Mouse (Mus musculus) embryonic facial prominence, embryonic 15.5 days (tissue): ENCODE measurements around the gene Ddx50. TPM values are rescaled to one million over a fixed set of nuclear protein-coding genes. Genes with fewer than 3 reads are reported as not detected.
A peak's percentile ranks its signal among the peaks of the same experiment; 100 is the strongest.
"Not testable (repeated sequence)": the region's sequence is repeated elsewhere in the genome, so short reads cannot be mapped to it uniquely, and the experiment has no call there.

Experiments used
- ATAC-seq: fragments of 200-750 bp; cut with Nextera tagmentation; 2 replicates; pipeline ENCODE4 v1.8.0; 2017; ENCODE audit warnings: low read depth, moderate TSS enrichment; ENCODE audit not compliant: insufficient number of reproducible peaks, low FRiP score, low TSS enrichment
- H3K27ac ChIP-seq: fragments of 300-500 bp; sonication (generic); replicated peaks from 2 replicates; pipeline ENCODE4 v1.5.1; 2015; ENCODE audit warnings: mild to moderate bottlenecking, inconsistent platforms
- H3K27me3 ChIP-seq: fragments of 300-500 bp; sonication (generic); 2 replicates; pipeline ENCODE4 v1.6.1; 2015; ENCODE audit warnings: inconsistent platforms
- H3K36me3 ChIP-seq: fragments of 300-500 bp; sonication (generic); 2 replicates; pipeline ENCODE4 v1.6.1; 2015; ENCODE audit warnings: mild to moderate bottlenecking, inconsistent platforms
- H3K4me1 ChIP-seq: fragments of 300-500 bp; sonication (generic); 2 replicates; pipeline ENCODE4 v1.6.1; 2015; ENCODE audit warnings: inconsistent platforms
- H3K4me2 ChIP-seq: fragments of 300-500 bp; sonication (generic); replicated peaks from 2 replicates; pipeline ENCODE4 v1.6.1; 2015; ENCODE audit warnings: mild to moderate bottlenecking, inconsistent platforms
- H3K4me3 ChIP-seq: fragments of 300-500 bp; sonication (generic); replicated peaks from 2 replicates; pipeline ENCODE4 v1.5.1; 2015; ENCODE audit warnings: mild to moderate bottlenecking, inconsistent platforms
- H3K9ac ChIP-seq: fragments of 300-500 bp; sonication (generic); 2 replicates; pipeline ENCODE4 v1.6.1; 2015; ENCODE audit warnings: inconsistent platforms
- H3K9me3 ChIP-seq: fragments of 300-500 bp; sonication (generic); replicated peaks from 2 replicates; pipeline ENCODE4 v1.6.1; 2016; ENCODE audit warnings: inconsistent platforms
- WGBS: fragments of 180-500 bp; shearing (Covaris S2); methylation state at CpG from one replicate; pipeline ENCODE4 v1.1.7; 2015; 5-methylcytosine and 5-hydroxymethylcytosine counted together
- polyA plus RNA-seq: library from polyadenylated mRNA; unstranded; fragments of >200 nt; fragmentation: Nextera tagmentation; extraction: Ambion mirVana; gene quantifications from 2 replicates; pipeline ENCODE4 v1.2.1, GENCODE M21; 2015

Gene Ddx50
- polyA plus RNA-seq, 1 experiment from 2014 or later = 135 TPM

DNA sequence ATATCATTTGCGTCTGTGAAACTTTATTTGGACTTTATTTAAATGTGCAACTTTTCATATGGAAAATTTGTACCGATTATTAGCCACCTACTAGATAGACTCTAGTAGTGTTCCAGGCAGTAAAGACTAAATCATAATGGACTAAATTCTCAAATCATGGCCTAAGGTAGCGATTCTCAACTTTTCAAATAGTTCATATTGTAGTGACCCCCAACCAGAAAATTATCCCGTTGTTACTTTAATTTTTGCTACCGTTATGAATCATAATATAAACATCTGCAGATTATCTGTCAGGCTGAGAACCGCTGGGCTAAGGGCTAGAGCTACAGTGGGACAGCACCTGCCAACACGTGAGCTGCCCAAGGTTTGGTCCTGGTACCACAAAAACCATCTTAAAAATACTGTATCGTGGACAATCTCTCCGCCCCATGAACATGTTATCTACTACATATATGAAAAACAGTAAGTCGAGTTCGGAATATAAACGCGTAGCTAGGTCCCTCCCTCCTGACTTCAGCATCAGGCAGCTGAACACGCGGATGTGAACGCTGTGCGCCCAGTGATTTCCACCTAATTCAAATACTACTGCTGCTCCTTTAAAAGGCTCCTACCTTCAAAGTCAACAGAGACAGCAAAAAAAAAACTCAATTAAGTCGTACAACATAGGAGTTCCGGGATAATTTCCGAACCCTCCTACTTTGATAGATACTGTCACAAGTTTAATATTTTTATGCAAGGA is 49.8 kb downstream of the Ddx50 start:
- H3K9me3 ChIP-seq = no peaks in the 10 kb centered on the region
- WGBS = 10% methylated on average over 20 of the region's 20 CpGs

GRCm38 (mm10) chr10:62600056-62600455 is 51.0 kb downstream of the Ddx50 start:
- Histone ChIP-seq H3K4me2 (no peak overlapping the region), H3K9ac (no peak overlapping the region), H3K4me3 (no peak overlapping the region), H3K27ac (no peak overlapping the region), H3K4me1 (peaks cover 14% of the 10 kb centered on the region), H3K27me3 (no peaks in the 10 kb centered on the region), H3K9me3 (no peaks in the 10 kb centered on the region), H3K36me3 (peaks cover 22% of the 10 kb centered on the region)
- 90% methylated on average over 6 of the region's 6 CpGs for WGBS
- ATAC-seq = no peak

More for the DNA sequence above, 49.8 kb downstream of the Ddx50 start:
- peak overlapping the region; percentile 100 for H3K4me3 ChIP-seq
- no peak for ATAC-seq
- H3K27me3 ChIP-seq = no peaks in the 10 kb centered on the region
- no peak overlapping the region for H3K27ac ChIP-seq
- H3K36me3 ChIP-seq = peaks cover 17% of the 10 kb centered on the region
- H3K4me2 ChIP-seq = peak overlapping the region; percentile 82
- peaks cover 14% of the 10 kb centered on the region for H3K4me1 ChIP-seq
- H3K9ac ChIP-seq = peak overlapping the region; percentile 74

DNA sequence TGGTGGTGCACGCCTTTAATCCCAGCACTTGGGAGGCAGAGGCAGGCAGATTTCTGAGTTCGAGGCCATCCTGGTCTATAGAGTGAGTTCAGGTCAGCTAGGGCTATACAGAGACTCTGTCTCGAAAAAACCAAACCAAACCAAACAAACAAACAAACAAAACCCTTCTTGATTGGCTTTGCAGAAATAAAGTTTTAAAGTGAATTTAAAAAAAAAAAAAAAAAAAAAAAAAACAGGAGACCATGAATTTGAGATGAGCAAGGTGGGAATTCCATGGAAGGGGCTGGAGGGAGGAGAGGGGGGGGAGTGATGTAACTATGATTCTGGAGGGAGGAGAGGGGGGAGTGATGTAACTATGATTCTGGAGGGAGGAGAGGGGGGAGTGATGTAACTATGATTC is 51.7 kb downstream of the Ddx50 start:
- H3K27ac ChIP-seq, H3K27me3 ChIP-seq, H3K9me3 ChIP-seq, H3K4me2 ChIP-seq, ATAC-seq, H3K4me3 ChIP-seq, H3K9ac ChIP-seq: not testable (repeated sequence)
- peaks cover 14% of the 10 kb centered on the region for H3K4me1 ChIP-seq
- H3K36me3 ChIP-seq = peaks cover 28% of the 10 kb centered on the region
- 97% methylated on average over 3 of the region's 3 CpGs for WGBS

- H3K27ac ChIP-seq = no peak overlapping the region
- H3K36me3 ChIP-seq = peaks cover 69% of the 10 kb centered on the region
- no peaks in the 10 kb centered on the region for H3K9me3 ChIP-seq
- no peaks in the 10 kb centered on the region for H3K27me3 ChIP-seq
- no peak overlapping the region for H3K4me2 ChIP-seq
- ATAC-seq = no peak
- H3K4me3 ChIP-seq = no peak overlapping the region
- 82% methylated on average over 7 of the region's 7 CpGs for WGBS
- H3K4me1 ChIP-seq = no peaks in the 10 kb centered on the region
- no peak overlapping the region for H3K9ac ChIP-seq
Measured at GRCm38 (mm10) chr10:62592496-62592895, 58.5 kb downstream of the Ddx50 start.

- 28% methylated on average over 6 of the region's 6 CpGs for WGBS
- H3K4me2 ChIP-seq = no peak overlapping the region
- no peaks in the 10 kb centered on the region for H3K27me3 ChIP-seq
- H3K9ac ChIP-seq = no peak overlapping the region
- no peaks in the 10 kb centered on the region for H3K9me3 ChIP-seq
- H3K4me3 ChIP-seq = no peak overlapping the region
- no peak for ATAC-seq
- peaks cover 81% of the 10 kb centered on the region for H3K36me3 ChIP-seq
- H3K27ac ChIP-seq = no peak overlapping the region
- H3K4me1 ChIP-seq = no peaks in the 10 kb centered on the region
Measured at GRCm38 (mm10) chr10:62590200-62590599, 60.8 kb downstream of the Ddx50 start.

GRCm38 (mm10) chr10:62588616-62589015 is 62.4 kb downstream of the Ddx50 start:
- no peaks in the 10 kb centered on the region for H3K4me1 ChIP-seq
- H3K27ac ChIP-seq = no peak overlapping the region
- no peak overlapping the region for H3K9ac ChIP-seq
- H3K9me3 ChIP-seq = no peaks in the 10 kb centered on the region
- peaks cover 85% of the 10 kb centered on the region for H3K36me3 ChIP-seq
- 76% methylated on average over 4 of the region's 4 CpGs for WGBS
- H3K4me2 ChIP-seq = no peak overlapping the region
- no peaks in the 10 kb centered on the region for H3K27me3 ChIP-seq
- ATAC-seq = no peak
- no peak overlapping the region for H3K4me3 ChIP-seq

- H3K9ac ChIP-seq = no peak overlapping the region
- no peak overlapping the region for H3K27ac ChIP-seq
- H3K36me3 ChIP-seq = peaks cover 75% of the 10 kb centered on the region
- no peaks in the 10 kb centered on the region for H3K9me3 ChIP-seq
- no peaks in the 10 kb centered on the region for H3K27me3 ChIP-seq
- ATAC-seq = no peak
- H3K4me3 ChIP-seq = no peak overlapping the region
- H3K4me1 ChIP-seq = peaks cover 3% of the 10 kb centered on the region; the same call in 1 of the 2 replicates
- no peak overlapping the region for H3K4me2 ChIP-seq
- WGBS = 94% methylated on average over 1 of the region's 1 CpGs
Measured at GRCm38 (mm10) chr10:62583245-62583644, 67.8 kb downstream of the Ddx50 start.

DNA sequence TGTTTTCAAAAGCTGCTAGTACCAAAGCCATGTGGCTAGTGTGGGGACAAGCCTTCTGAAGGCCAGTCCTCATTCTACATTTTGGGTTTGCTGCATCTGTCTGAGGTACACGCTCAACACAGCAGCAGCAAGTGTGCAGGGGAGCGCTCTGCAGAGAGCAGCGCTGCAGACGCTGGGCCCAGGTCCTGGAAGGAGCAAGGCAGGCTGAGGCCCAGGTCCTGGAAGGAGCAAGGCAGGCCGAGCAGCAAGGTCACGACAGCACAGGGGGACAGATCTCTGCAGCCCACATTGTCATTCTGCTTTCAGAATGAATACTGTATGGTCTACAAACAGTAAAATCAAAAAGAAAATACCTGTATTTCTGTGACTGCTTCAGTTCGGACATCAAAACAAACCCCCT is 68.3 kb downstream of the Ddx50 start:
- H3K27ac ChIP-seq = no peak overlapping the region
- peaks cover 70% of the 10 kb centered on the region for H3K36me3 ChIP-seq
- H3K4me1 ChIP-seq = peaks cover 3% of the 10 kb centered on the region; the same call in 1 of the 2 replicates
- no peaks in the 10 kb centered on the region for H3K27me3 ChIP-seq
- H3K9ac ChIP-seq = no peak overlapping the region
- ATAC-seq = no peak
- no peak overlapping the region for H3K4me3 ChIP-seq
- no peaks in the 10 kb centered on the region for H3K9me3 ChIP-seq
- H3K4me2 ChIP-seq = no peak overlapping the region
- WGBS = 85% methylated on average over 7 of the region's 7 CpGs

GRCm38 (mm10) chr10:62582263-62582662 is 68.8 kb downstream of the Ddx50 start:
- peaks cover 65% of the 10 kb centered on the region for H3K36me3 ChIP-seq
- no peak overlapping the region for H3K4me2 ChIP-seq
- H3K27ac ChIP-seq = no peak overlapping the region
- H3K4me3 ChIP-seq = no peak overlapping the region
- 87% methylated on average over 17 of the region's 17 CpGs for WGBS
- H3K9me3 ChIP-seq = no peaks in the 10 kb centered on the region
- H3K27me3 ChIP-seq = no peaks in the 10 kb centered on the region
- ATAC-seq = no peak
- H3K4me1 ChIP-seq = peaks cover 8% of the 10 kb centered on the region
- no peak overlapping the region for H3K9ac ChIP-seq

GRCm38 (mm10) chr10:62579129-62579528 is 71.9 kb downstream of the Ddx50 start:
- H3K4me1 ChIP-seq = peaks cover 14% of the 10 kb centered on the region
- not testable (repeated sequence) for H3K9ac ChIP-seq, H3K27ac ChIP-seq, ATAC-seq, H3K4me2 ChIP-seq, H3K4me3 ChIP-seq, H3K9me3 ChIP-seq, H3K27me3 ChIP-seq
- WGBS = 87% methylated on average over 12 of the region's 13 CpGs
- peaks cover 48% of the 10 kb centered on the region for H3K36me3 ChIP-seq

DNA sequence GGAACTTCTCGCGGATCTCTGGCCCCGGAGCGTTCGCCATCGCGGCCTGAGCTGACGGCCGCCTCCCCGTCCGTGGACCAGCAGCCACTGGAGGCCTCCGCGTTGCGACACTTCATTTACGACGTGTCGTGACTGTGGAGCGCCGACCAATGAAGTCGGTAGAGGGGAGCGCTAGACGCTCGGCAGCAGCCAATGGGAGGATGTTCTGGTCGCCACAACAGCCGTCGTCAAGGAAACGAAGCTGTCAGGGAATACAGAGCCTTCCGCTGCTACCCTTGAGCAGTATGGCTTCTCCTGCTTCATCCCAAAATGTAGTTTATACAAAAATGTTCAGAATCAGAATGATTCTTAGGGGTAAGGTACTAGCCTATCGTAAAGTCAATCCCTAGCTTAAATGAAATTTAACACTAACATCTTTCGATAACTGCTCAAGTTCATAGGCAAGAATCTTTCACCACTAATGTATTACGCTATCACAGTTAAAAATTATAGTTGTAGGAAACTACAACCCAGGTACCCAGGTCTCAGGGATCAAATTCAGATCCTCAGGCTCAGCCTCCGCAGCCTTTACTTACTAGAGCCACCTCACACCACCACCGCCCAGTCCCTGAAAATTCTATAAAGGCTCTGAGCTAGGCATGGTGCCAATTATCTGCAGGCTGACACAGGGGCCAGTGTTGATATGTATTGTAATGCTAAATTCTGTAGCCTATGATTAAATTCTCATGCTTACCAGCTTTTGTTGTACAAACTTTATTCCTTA is 72.5 kb downstream of the Ddx50 start, which contains the start of gene Kif1bp:
Gene Kif1bp (minus strand): TSS at position 120 of the 763 bp plus-strand sequence.
- Histone ChIP-seq H3K27me3 (no peaks in the 10 kb centered on the region), H3K27ac (peak within 1 kb of the TSS; percentile 83), H3K9me3 (no peaks in the 10 kb centered on the region), H3K9ac (peak within 1 kb of the TSS; percentile 76), H3K4me1 (peaks cover 14% of the 10 kb centered on the region), H3K4me2 (peak within 1 kb of the TSS; percentile 85), H3K36me3 (peaks cover 48% of the 10 kb centered on the region), H3K4me3 (peak within 1 kb of the TSS; percentile 94)
- WGBS = 4% methylated on average over 33 of the region's 33 CpGs
- ATAC-seq = peak; percentile 99
